Mouse (Mus musculus) embryonic fibroblast, embryonic 13.5 days (primary cell): ENCODE measurements around the gene Ncapd2.

ENCODE experiments used
- CTCF ChIP-seq: IDR thresholded peaks from 2 replicates; pipeline ENCODE4 v1.5.1; 2011; ENCODE audit warnings: mild to moderate bottlenecking, control low read depth, low read length, moderate library complexity, borderline replicate concordance; ENCODE audit not compliant: insufficient read depth
- POLR2A ChIP-seq: IDR thresholded peaks from 2 replicates; pipeline ENCODE4 v1.6.1; 2011; ENCODE audit warnings: low read depth, mild to moderate bottlenecking, control low read depth, low read length, moderate library complexity

DNA sequence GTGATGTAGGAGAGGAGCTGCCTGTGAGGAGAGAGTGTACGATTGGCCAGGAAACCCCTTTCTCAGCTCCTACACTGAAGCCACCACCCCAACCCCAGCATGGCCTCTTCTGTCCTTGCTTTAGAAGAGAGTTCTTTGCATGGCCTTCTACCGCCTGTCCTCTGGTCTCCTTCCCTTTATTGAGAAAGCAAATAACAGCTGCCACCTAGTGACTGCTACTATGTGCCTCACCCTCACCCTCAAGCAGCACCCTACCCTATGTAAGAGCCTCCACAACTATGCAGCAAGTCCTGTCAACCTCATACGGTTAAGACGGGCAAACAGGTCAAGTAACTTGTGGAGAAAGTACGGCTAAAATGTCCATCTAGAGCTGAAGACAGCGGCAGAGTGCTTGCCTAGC lies 21.3 kb downstream of the Ncapd2 start:
- no peak for TF ChIP-seq CTCF
- no peak for TF ChIP-seq POLR2A
